Mouse (Mus musculus) midbrain, embryonic 10.5 days (tissue): ENCODE data around the gene Rsad2. TPM values are rescaled to one million over a fixed set of nuclear protein-coding genes. Genes with fewer than 3 reads are reported as not detected.
"Not testable (repeated sequence)": the region's sequence is repeated elsewhere in the genome, so short reads cannot be mapped to it uniquely, and the experiment has no call there.

Experiments
- DNase-seq: peaks from one replicate; pipeline ENCODE4 v3.0.0-alpha.2; 2017; ENCODE audit warnings: low spot score
- H3K27ac ChIP-seq: fragments of 300-500 bp; sonication (generic); replicated peaks from 2 replicates; pipeline ENCODE4 v1.5.1; 2016; ENCODE audit warnings: mild to moderate bottlenecking
- H3K27me3 ChIP-seq: fragments of 300-500 bp; sonication (generic); 2 replicates; pipeline ENCODE4 v1.6.1; 2016; ENCODE audit warnings: low read depth, mild to moderate bottlenecking; ENCODE audit not compliant: poor library complexity, severe bottlenecking
- H3K36me3 ChIP-seq: fragments of 300-500 bp; sonication (generic); 2 replicates; pipeline ENCODE4 v1.6.1; 2016; ENCODE audit warnings: mild to moderate bottlenecking, moderate library complexity
- H3K4me1 ChIP-seq: fragments of 300-500 bp; sonication (generic); 2 replicates; pipeline ENCODE4 v1.6.1; 2016
- H3K4me3 ChIP-seq: fragments of 300-500 bp; sonication (generic); 2 replicates; pipeline ENCODE4 v1.5.1; 2016; ENCODE audit warnings: mild to moderate bottlenecking, moderate library complexity
- H3K9me3 ChIP-seq: fragments of 300-500 bp; sonication (generic); replicated peaks from 2 replicates; pipeline ENCODE4 v1.6.1; 2016; ENCODE audit warnings: mild to moderate bottlenecking
- WGBS: fragments of 180-500 bp; shearing (Covaris S2); methylation state at CpG from one replicate; pipeline ENCODE4 v1.1.7; 2016; 5-methylcytosine and 5-hydroxymethylcytosine counted together
- polyA plus RNA-seq: library from polyadenylated mRNA; unstranded; fragments of >200 nt; fragmentation: Nextera tagmentation; extraction: Ambion mirVana; gene quantifications from 2 replicates; pipeline ENCODE4 v1.2.1, GENCODE M21; 2016

Rsad2 gene
- 0.14 and 0.35 TPM in 2 replicates for polyA plus RNA-seq

GRCm38 (mm10) chr12:26456028-26456698, at the start of gene Rsad2:
Rsad2 (minus strand) TSS chr12:26456452.
- Histone ChIP-seq H3K36me3 (no peaks in the 10 kb centered on the region), H3K9me3 (no peaks in the 10 kb centered on the region), H3K27me3 (no peaks in the 10 kb centered on the region), H3K4me1 (peaks cover 8% of the 10 kb centered on the region; the same call in 1 of the 2 replicates), H3K27ac (no peak within 1 kb of the TSS), H3K4me3 (no peak within 1 kb of the TSS)
- 60% methylated on average over 13 of the region's 13 CpGs for WGBS
- DNase-seq, result no peak

DNA sequence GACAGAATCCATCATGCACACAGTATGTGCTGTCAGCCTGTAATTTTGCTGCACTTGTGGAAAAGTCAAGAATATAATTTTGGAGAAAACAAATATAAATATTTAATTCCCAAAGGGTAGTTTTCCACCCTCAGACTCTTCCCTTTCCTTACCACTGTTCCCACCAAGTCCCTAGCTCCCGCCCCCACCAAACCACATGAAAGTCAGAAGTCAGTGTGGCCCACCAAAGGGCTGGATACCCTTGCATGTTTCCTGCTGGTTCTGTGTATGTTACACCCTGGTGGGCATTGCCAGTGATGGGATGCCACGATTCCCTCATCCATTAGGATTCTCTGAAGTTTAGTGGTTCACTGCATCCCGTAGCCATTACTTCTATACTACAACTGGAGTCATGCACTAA, 44.8 kb upstream of the Rsad2 start:
- Histone ChIP-seq H3K4me1 (no peaks in the 10 kb centered on the region), H3K36me3 (no peaks in the 10 kb centered on the region), H3K4me3 (no peak overlapping the region), H3K27ac (no peak overlapping the region), H3K27me3 (no peaks in the 10 kb centered on the region), H3K9me3 (no peaks in the 10 kb centered on the region)
- no peak for DNase-seq
- 83% methylated on average over 3 of the region's 3 CpGs for WGBS

DNA sequence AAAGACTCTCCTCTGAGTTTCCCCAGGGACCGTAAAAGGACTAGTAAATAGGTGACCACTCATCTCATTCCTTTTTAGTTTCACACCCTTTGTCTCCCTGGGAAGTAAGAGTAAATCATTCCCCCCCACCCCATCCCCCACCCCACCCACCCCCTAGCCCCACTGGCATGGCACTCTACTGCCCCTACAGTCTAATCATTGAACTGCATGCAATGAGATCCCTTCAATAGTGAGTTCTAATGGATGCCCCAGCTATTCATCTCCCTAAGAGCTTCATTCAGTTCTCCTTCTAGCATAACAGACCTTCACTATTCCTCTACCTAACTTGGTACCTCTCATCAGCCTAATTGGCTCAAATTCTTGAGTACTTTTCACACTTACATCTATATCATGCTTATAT, 33.7 kb upstream of the Rsad2 start:
- Histone ChIP-seq H3K9me3 (no peaks in the 10 kb centered on the region), H3K27ac (no peak overlapping the region), H3K4me1 (peaks cover 14% of the 10 kb centered on the region), H3K4me3 (no peak overlapping the region), H3K27me3 (no peaks in the 10 kb centered on the region), H3K36me3 (no peaks in the 10 kb centered on the region)
- 88% methylated on average over 1 of the region's 1 CpGs for WGBS
- DNase-seq, result no peak

DNA sequence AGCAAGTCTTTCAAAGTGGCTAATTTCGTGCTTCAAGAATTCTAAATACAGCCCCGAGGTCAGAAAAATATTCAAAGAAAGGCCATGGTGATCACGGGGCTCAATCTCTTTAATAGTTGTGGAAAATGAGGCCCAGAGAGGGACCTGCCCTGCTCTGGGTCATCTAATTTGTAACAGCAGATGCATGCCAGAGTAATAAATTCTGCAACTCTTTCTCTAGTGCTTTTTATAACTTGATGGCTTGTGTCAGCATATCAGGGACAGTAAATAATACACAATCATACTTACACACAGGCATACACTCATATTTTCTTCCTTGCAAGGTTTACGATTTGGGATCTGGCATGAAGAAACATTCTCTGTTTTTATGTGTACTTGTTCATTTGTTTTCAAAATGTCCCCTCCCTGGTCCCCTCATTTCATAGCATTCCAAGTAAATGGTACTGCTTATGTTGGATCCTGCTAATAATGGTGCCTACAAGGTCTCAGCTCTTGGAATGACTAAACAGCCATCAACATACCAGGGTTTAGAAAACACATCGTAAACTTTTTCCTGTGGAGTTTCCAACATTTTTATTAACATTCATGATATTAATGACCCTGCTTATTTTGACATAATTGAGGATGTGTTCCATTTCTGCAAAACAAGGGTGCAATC, 32.5 kb upstream of the Rsad2 start:
- no peak for DNase-seq
- Histone ChIP-seq H3K27ac (no peak overlapping the region), H3K27me3 (no peaks in the 10 kb centered on the region), H3K4me1 (peaks cover 14% of the 10 kb centered on the region), H3K36me3 (no peaks in the 10 kb centered on the region), H3K9me3 (no peaks in the 10 kb centered on the region), H3K4me3 (no peak overlapping the region)
- 44% methylated on average over 5 of the region's 5 CpGs for whole genome bisulfite sequencing

DNA sequence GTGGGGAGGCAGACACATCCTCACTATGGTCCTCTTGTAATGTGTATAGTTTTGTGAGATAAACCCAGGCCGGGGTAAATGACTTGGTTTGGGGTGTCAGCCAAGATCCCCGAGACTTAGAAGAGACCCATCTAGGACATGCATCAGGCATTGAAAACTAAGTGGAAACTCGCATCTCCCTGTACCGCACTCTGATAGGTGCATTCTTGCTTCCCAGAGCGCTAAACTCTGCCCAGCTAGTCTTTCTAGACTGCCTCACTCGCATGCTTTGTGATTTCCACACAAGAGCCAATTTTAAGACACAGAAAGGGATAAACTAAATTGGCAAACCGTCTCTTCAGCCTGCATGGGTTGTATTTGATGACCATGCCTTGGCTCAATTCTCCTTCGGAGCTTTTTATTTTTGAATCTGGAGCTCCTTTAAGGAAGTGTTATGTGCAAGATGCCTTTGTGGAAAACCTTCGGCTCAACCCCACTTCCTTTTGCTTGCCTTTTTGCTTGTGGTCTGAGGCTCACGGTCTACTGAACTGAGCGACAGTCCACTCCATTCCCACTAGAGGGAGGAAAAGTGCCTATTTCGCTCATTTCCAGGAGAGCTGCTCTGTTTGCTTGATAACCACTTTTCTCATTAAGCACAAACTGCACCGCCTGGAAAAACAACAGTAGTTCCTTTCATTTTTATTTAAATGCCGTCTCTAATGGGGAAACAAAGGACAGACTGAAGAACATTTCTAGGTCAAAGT, 31.8 kb upstream of the Rsad2 start:
- H3K27ac ChIP-seq, result peak overlapping the region; percentile 64
- H3K4me1 ChIP-seq, result peaks cover 14% of the 10 kb centered on the region
- no peaks in the 10 kb centered on the region for H3K36me3 ChIP-seq
- no peaks in the 10 kb centered on the region for H3K9me3 ChIP-seq
- no peaks in the 10 kb centered on the region for H3K27me3 ChIP-seq
- 49% methylated on average over 14 of the region's 14 CpGs for whole genome bisulfite sequencing
- H3K4me3 ChIP-seq, result no peak overlapping the region
- DNase-seq, result peak; percentile 37

DNA sequence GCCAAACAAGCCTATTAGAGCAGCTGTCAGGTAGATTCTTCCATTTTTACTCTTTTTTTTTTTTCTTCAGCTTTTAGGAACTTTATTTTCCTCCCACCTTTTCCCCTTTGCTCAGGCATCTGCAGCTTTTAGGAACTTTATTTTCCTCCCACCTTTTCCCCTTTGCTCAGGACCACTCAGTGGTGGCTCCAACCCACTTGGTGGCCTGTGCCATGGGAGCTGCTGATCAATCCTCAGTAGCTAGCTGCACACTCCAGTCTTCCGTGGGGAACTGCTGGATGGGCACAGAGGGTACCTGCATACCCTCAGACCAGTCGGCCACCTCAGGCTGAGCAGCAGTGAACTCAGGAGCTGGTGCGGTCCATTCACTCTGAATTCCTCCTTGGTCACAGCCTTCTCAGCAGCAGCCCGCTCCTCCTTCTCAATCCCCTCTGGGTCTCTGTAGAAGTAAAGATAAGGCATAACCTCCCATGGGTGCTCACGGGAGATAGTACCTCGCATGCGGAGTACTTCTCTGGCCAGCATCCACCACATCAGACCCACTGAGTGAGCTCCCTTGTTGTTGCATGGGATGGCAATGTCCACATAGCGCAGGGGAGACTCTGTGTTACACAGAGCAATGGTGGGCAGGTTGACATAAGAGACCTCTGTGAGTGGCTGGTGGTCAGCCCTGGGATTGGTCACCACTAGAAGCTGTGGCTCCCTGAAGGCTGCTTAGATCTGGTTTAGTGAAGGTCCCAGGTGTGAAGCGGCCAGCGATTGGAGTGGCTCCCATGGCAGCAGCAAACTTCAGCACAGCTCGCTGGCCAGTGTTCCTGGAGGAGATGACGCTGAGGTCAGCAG, 29.7 kb upstream of the Rsad2 start:
- not testable (repeated sequence) for H3K9me3 ChIP-seq, H3K27me3 ChIP-seq, H3K27ac ChIP-seq, DNase-seq, H3K4me3 ChIP-seq, H3K36me3 ChIP-seq
- peaks cover 14% of the 10 kb centered on the region for H3K4me1 ChIP-seq
- WGBS, result 90% methylated on average over 12 of the region's 12 CpGs

DNA sequence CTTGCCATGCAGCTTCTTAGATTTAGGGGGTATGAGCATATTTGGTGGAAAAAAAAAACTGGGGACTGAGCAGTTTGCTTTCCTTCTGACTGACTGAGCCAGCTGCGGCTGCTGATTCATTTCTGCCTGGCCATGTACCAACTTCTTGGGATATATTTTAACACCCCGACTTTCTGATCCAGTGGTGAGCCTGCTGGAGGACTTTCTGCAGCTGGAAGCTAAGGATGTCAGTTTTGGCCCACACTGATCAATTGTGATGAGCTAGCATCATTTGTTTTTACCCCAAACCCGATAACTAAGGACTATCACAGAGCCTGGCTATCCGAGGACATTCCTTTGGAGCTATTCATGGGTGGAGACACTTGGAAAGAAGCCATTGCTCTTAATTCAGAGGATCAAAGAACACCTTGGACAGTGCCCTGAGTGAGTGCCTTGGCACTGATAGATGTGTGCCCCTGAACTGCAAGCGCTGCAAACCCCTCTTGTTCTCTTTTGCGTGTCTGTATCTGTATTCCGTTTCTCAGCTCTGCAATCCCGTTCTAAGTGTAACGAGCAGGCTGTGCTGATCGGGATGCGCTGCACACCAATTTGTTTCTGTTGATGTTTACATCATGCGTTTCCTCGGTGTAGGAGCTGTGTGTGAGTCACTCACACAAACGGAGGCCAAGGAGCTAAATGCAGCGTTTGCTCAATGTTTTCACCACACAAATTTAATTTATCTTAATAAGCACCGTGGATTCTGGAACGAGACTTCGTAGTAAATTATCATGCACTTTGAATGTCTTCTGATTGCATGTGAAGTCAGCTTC, 22.1 kb upstream of the Rsad2 start:
- no peak overlapping the region for H3K4me3 ChIP-seq
- 95% methylated on average over 18 of the region's 18 CpGs for whole genome bisulfite sequencing

DNA sequence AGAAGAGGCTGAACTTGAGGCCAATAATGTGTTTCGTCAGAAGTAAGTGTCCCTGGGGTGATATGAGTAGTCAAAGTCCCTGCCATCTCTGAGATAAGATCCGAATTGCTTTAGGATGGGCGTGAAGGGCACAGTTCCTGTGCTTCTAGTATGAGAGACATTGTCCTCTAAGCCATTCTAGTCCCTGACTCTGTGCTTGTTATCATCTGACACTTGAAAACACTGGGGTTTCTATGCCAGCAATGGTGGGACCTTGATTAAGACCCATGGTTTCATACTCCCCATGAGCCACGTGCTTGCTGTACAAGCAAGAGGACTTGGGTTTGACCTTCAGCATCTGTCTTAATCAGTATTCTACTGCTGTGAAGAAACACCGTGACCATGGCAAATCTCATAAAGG, 20.9 kb upstream of the Rsad2 start:
- H3K27ac ChIP-seq, result no peak overlapping the region
- no peak for DNase-seq
- WGBS, result 83% methylated on average over 5 of the region's 5 CpGs
- H3K36me3 ChIP-seq, result no peaks in the 10 kb centered on the region
- H3K4me1 ChIP-seq, result peaks cover 3% of the 10 kb centered on the region; the same call in 1 of the 2 replicates
- no peaks in the 10 kb centered on the region for H3K27me3 ChIP-seq
- no peaks in the 10 kb centered on the region for H3K9me3 ChIP-seq
- H3K4me3 ChIP-seq, result no peak overlapping the region

More for the DNA sequence above, 22.1 kb upstream of the Rsad2 start:
- H3K27me3 ChIP-seq, result no peaks in the 10 kb centered on the region
- no peak overlapping the region for H3K27ac ChIP-seq
- peaks cover 3% of the 10 kb centered on the region; the same call in 1 of the 2 replicates for H3K4me1 ChIP-seq
- H3K36me3 ChIP-seq, result no peaks in the 10 kb centered on the region
- H3K9me3 ChIP-seq, result no peaks in the 10 kb centered on the region
- DNase-seq, result no peak

- H3K27me3 ChIP-seq, result 0 out of 2 replicates have a peak, but pooled peaks cover 7% of the 10 kb centered on the region
- no peak overlapping the region for H3K4me3 ChIP-seq
- 84% methylated on average over 6 of the region's 6 CpGs for WGBS
- peaks cover 25% of the 10 kb centered on the region for H3K4me1 ChIP-seq
- H3K27ac ChIP-seq, result no peak overlapping the region
- no peaks in the 10 kb centered on the region for H3K36me3 ChIP-seq
- no peaks in the 10 kb centered on the region for H3K9me3 ChIP-seq
- no peak for DNase-seq
These were observed 17.5 kb upstream of the Rsad2 start for GRCm38 (mm10) chr12:26473746-26474145.

DNA sequence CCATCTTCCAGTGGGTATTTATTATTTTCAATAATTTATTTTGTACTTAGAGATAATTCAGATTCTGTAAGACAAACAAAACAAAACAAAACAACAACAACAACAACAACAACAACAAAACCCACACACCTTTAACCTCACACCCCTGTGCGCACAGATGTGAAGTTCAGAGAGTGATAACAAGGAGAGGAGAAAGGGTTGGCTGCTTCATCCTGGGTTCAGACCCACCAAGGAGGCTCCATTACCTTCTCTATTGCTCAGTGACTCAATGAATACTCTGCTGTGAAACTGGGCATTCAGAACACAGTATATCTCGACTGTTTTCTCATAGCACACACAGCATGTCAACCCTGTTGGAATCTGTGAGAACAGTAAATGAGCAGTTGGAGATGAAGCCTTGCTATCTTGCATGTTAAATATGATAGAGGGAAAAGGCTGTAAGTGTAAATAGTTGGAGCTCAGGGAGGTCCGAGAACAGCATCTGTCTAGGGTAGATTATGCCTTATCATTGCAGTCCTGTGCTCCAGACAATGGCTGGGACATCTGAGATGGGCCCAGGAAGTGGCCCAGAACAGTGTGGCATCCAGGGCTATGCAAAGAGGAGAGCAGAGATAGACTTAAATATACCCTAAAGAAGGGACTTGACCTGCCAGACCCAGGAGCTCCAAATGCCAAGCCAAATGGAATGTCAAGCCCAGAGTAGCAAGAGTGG, 16.7 kb upstream of the Rsad2 start:
- H3K27me3 ChIP-seq, result 0 out of 2 replicates have a peak, but pooled peaks cover 7% of the 10 kb centered on the region
- H3K36me3 ChIP-seq, result no peaks in the 10 kb centered on the region
- H3K4me3 ChIP-seq, result no peak overlapping the region
- H3K4me1 ChIP-seq, result peaks cover 28% of the 10 kb centered on the region
- WGBS, result 87% methylated on average over 3 of the region's 3 CpGs
- no peak for DNase-seq
- H3K9me3 ChIP-seq, result no peaks in the 10 kb centered on the region
- no peak overlapping the region for H3K27ac ChIP-seq

- no peak for DNase-seq
- Histone ChIP-seq H3K4me1 (peaks cover 25% of the 10 kb centered on the region), H3K27me3 (0 out of 2 replicates have a peak, but pooled peaks cover 7% of the 10 kb centered on the region), H3K4me3 (no peak overlapping the region), H3K36me3 (no peaks in the 10 kb centered on the region), H3K27ac (no peak overlapping the region), H3K9me3 (no peaks in the 10 kb centered on the region)
- WGBS, result 82% methylated on average over 3 of the region's 3 CpGs
These were observed 15.1 kb upstream of the Rsad2 start for GRCm38 (mm10) chr12:26471376-26471775.
